Mouse (Mus musculus) hindbrain, postnatal 0 days (tissue): Measurements from ENCODE around the gene Syna. TPM values are rescaled to one million over a fixed set of nuclear protein-coding genes. Genes with fewer than 3 reads are reported as not detected.
A peak's percentile ranks its signal among the peaks of the same experiment; 100 is the strongest.

ENCODE experiments used
- ATAC-seq: fragments of 200-750 bp; cut with Nextera tagmentation; 2 replicates; pipeline ENCODE4 v1.8.0; 2017; ENCODE audit warnings: mild to moderate bottlenecking, moderate TSS enrichment, moderate library complexity
- DNase-seq: peaks from one replicate; pipeline ENCODE4 v3.0.0-alpha.2; 2015; ENCODE audit warnings: low spot score
- H3K27ac ChIP-seq: fragments of 300-500 bp; sonication (generic); 2 replicates; pipeline ENCODE4 v1.5.1; 2014; ENCODE audit warnings: mild to moderate bottlenecking
- H3K27me3 ChIP-seq: fragments of 300-500 bp; sonication (generic); 2 replicates; pipeline ENCODE4 v1.6.1; 2014; ENCODE audit warnings: low read length, mixed read lengths; ENCODE audit not compliant: insufficient read depth
- H3K36me3 ChIP-seq: fragments of 300-500 bp; sonication (generic); 2 replicates; pipeline ENCODE4 v1.6.1; 2014; ENCODE audit warnings: low read length, mixed read lengths; ENCODE audit not compliant: insufficient read depth
- H3K4me1 ChIP-seq: fragments of 300-500 bp; sonication (generic); 2 replicates; pipeline ENCODE4 v1.6.1; 2014; ENCODE audit warnings: antibody characterized with exemption, low read length, mixed read lengths; ENCODE audit not compliant: insufficient read depth
- H3K4me2 ChIP-seq: fragments of 300-500 bp; sonication (generic); 2 replicates; pipeline ENCODE4 v1.6.1; 2014; ENCODE audit warnings: low read depth, mild to moderate bottlenecking, low read length, moderate library complexity, mixed read lengths
- H3K4me3 ChIP-seq: fragments of 300-500 bp; sonication (generic); 2 replicates; pipeline ENCODE4 v1.5.1; 2014; ENCODE audit warnings: low read length
- H3K9ac ChIP-seq: fragments of 300-500 bp; sonication (generic); replicated peaks from 2 replicates; pipeline ENCODE4 v1.6.1; 2014; ENCODE audit warnings: mild to moderate bottlenecking, low read length, moderate library complexity, mixed read lengths
- H3K9me3 ChIP-seq: fragments of 300-500 bp; sonication (generic); 2 replicates; pipeline ENCODE4 v1.6.1; 2016; ENCODE audit warnings: low read length, mixed read lengths
- CTCF ChIP-seq: IDR thresholded peaks from 2 replicates; pipeline ENCODE4 v1.5.1; 2016; ENCODE audit warnings: antibody characterized with exemption, control low read depth, low read depth
- WGBS: fragments of 180-500 bp; shearing (Covaris S2); extraction: QIAGEN DNeasy Blood & Tissue Kit; methylation state at CpG from one replicate; pipeline ENCODE4 v1.1.7; 2014; 5-methylcytosine and 5-hydroxymethylcytosine counted together
- polyA plus RNA-seq: library from polyadenylated mRNA; unstranded; fragments of >200 nt; fragmentation: Nextera tagmentation; extraction: Ambion mirVana; gene quantifications from 2 replicates; pipeline ENCODE4 v1.2.1, GENCODE M21; 2015
- total RNA-seq: library from RNA; depleted of rRNA; stranded (reverse); fragments of >200 nt; gene quantifications from 2 replicates; pipeline ENCODE4 v1.2.3, GENCODE M21; 2014

The Syna gene
- total and polyA plus RNA-seq, 2 experiments from 2014 or later, result 0.81 TPM; not detected in 1

DNA sequence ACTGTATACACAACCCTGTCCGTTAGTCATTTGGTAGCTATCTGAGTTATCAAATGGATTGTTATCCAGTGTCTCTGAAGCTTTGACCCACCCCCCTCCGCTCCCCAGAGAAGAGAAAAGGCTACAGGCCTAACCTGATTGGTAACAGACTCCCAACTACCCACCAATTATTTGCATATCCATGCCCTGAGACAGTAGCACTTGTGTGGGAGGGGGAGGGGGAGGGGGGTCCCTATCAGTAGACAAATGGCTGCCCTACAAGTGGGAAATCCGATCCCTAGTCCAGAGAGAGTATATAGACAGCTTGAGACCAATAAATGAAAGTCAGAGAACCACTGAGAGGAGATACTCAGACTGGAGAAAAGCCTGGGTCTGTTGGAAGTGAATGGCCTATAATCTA, 8.1 kb upstream of the Syna start:
- H3K4me3 ChIP-seq, result no peak overlapping the region
- H3K27ac ChIP-seq, result no peak overlapping the region
- no peak for TF ChIP-seq CTCF
- H3K36me3 ChIP-seq, result no peaks in the 10 kb centered on the region
- H3K9ac ChIP-seq, result no peak overlapping the region
- H3K9me3 ChIP-seq, result no peaks in the 10 kb centered on the region
- DNase-seq (no peak), ATAC-seq (no peak)
- H3K4me2 ChIP-seq, result no peak overlapping the region
- 0 out of 2 replicates have a peak, but pooled peaks cover 7% of the 10 kb centered on the region for H3K4me1 ChIP-seq
- WGBS, result 74% methylated on average over 3 of the region's 3 CpGs
- no peaks in the 10 kb centered on the region for H3K27me3 ChIP-seq

DNA sequence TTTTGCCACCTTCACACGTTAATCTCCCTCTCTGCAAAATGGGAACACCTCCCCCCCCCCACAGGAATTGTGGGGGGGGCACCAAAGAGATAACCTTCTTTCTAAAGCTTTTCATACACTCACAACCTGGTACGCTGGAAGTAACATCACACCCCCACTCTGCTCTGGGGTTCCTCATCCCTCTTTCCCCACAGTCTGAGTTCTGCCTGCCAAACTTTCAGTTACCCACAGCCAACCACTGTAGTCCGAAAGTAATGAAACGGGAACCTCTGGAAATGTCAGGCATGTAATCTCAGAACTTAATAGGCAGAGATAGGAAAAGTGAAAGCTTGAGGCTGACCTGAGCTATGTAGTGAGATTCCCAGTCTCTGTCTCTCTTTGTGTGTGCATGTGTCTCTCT, 7.5 kb upstream of the Syna start:
- H3K36me3 ChIP-seq, result no peaks in the 10 kb centered on the region
- ATAC-seq (no peak), DNase-seq (no peak)
- no peaks in the 10 kb centered on the region for H3K27me3 ChIP-seq
- H3K4me3 ChIP-seq, result no peak overlapping the region
- WGBS, result 89% methylated on average over 4 of the region's 4 CpGs
- H3K4me1 ChIP-seq, result 0 out of 2 replicates have a peak, but pooled peaks cover 4% of the 10 kb centered on the region
- H3K9me3 ChIP-seq, result no peaks in the 10 kb centered on the region
- no peak overlapping the region for H3K4me2 ChIP-seq
- H3K9ac ChIP-seq, result no peak overlapping the region
- H3K27ac ChIP-seq, result no peak overlapping the region
- TF ChIP-seq CTCF, result no peak

DNA sequence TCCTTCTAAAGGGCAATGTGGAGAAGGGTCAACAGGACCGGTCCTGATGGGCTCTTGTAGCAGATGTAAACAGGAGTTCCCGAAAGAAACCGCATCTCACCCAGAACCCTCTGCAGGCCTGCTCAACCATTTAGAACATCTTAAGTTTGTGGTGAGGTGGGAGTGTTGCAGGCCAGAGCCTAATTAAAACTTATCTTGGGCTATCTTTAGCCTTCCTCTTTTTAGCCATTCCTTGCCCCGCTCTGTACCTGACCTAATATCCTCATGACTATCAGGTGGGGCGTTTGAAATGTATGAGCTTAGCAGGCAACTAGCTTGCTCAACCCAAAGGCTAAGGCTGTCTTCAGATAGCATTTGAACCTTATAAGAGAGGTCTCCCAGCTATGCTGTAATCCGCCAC, 5.7 kb upstream of the Syna start:
- H3K4me1 ChIP-seq, result no peaks in the 10 kb centered on the region
- no peak for TF ChIP-seq CTCF
- H3K27me3 ChIP-seq, result no peaks in the 10 kb centered on the region
- 96% methylated on average over 6 of the region's 6 CpGs for WGBS
- no peaks in the 10 kb centered on the region for H3K36me3 ChIP-seq
- DNase-seq (no peak), ATAC-seq (no peak)
- H3K9me3 ChIP-seq, result no peaks in the 10 kb centered on the region
- no peak overlapping the region for H3K4me3 ChIP-seq
- no peak overlapping the region for H3K4me2 ChIP-seq
- no peak overlapping the region for H3K27ac ChIP-seq
- H3K9ac ChIP-seq, result no peak overlapping the region

DNA sequence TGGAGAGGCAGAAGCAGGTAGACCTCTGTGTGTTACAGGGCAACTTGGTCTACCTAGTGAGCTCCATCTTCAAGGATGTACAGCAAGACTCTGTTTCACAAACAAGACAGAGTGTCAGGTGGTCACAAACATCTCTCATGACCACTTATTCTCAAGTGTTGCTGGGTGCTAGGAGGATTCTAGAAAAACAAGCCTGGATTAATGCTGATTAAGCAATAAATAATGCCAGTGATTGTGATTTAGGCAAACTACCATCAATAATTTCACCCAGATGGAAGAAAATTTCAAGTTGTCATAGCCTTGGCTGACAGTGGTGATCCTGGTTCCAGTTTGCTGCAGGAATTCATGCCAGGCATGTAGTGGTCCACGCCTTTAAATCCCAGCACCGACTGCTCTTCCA, 4.3 kb upstream of the Syna start:
- Histone ChIP-seq H3K4me3 (no peak overlapping the region), H3K4me1 (no peaks in the 10 kb centered on the region), H3K27ac (no peak overlapping the region), H3K9ac (no peak overlapping the region), H3K9me3 (no peaks in the 10 kb centered on the region), H3K36me3 (no peaks in the 10 kb centered on the region), H3K27me3 (no peaks in the 10 kb centered on the region), H3K4me2 (no peak overlapping the region)
- no peak for TF ChIP-seq CTCF
- 89% methylated on average over 2 of the region's 2 CpGs for WGBS
- DNase-seq (no peak), ATAC-seq (no peak)

DNA sequence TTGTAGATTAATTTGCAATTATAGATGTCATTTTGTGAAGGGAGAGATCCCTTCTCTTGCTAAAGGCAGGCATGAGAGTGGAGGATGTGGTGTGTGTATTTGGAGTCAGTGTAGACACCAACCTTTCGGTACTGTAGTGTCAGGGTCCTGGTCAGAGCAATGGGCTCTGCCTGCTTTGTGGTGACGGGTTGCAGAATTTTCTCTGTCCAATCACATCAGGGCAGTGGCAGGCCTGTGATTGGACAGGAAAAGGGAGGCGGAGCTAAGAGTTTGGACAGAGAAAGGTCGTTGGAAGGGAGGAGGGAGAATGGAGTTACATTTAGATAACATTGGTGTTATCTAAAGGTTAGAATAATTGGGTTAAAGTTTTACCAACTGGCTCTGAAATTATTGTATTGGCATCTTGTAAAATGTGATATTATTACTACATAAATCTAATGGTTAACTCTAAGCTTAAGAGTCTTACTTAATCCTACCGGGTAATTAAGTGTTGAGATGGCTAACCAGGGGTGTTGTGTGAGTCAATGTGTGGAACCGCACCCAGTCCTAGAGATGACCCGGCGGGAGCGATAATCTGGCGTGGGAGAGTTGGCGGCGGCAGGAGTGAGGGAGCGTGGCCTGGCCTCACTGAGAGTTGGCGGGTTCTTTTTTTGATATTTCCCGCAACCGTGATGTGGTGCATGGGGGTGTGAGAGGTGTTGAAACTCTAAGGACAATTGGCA, 640 bp upstream of the Syna start:
- H3K27ac ChIP-seq, result no peak overlapping the region
- H3K4me2 ChIP-seq, result no peak overlapping the region
- no peak overlapping the region for H3K9ac ChIP-seq
- WGBS, result 84% methylated on average over 16 of the region's 16 CpGs
- H3K9me3 ChIP-seq, result no peaks in the 10 kb centered on the region
- DNase-seq (no peak), ATAC-seq (no peak)
- no peaks in the 10 kb centered on the region for H3K36me3 ChIP-seq
- no peaks in the 10 kb centered on the region for H3K27me3 ChIP-seq
- no peak for TF ChIP-seq CTCF
- no peak overlapping the region for H3K4me3 ChIP-seq
- 0 out of 2 replicates have a peak, but pooled peaks cover 1% of the 10 kb centered on the region for H3K4me1 ChIP-seq

DNA sequence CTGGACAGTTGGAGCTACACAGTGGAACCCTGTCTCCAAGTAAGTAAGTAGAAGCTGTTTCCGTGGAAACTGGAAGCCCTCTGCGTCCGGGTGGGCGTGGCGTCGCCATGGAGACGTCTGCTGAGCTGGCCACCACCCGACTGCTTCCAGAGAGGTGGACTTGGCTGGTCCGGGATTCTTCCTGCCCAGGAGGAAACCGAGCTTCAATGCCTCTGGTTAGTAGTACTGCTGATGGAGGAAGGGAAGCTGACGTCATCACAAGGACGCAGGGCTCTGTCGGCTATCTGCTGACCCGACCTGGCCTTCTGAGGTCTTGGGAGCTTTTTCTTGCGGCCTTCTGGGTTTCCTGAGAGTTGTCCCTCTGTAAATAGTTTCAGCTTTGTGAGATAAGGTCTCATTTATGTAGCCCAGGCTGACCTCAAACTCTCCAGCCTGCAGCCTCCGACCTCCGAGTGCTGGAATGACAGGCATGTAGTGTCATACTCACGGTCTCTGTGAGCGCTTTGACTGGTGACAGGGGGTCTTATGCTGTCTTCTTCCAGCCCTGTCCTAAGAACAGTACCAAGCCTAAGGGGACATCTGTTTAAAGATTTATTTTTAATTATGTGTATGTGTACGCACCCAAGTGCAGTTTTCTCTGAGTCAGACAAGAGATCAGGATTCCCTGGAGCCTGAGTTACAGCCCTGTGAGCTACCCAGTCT, 4.4 kb downstream of the Syna start:
- Histone ChIP-seq H3K27ac (peak overlapping the region; percentile 15; the same call in 1 of the 2 replicates), H3K9ac (0 out of 2 replicates have a peak overlapping the region, but pooled peaks have one; percentile 18), H3K9me3 (no peaks in the 10 kb centered on the region), H3K4me3 (no peak overlapping the region), H3K4me2 (peak overlapping the region; percentile 44), H3K4me1 (peaks cover 11% of the 10 kb centered on the region; the same call in 1 of the 2 replicates), H3K36me3 (no peaks in the 10 kb centered on the region), H3K27me3 (no peaks in the 10 kb centered on the region)
- no peak for TF ChIP-seq CTCF
- WGBS, result 12% methylated on average over 20 of the region's 20 CpGs
- DNase-seq (peak; percentile 78), ATAC-seq (0 out of 2 replicates have a peak, but pooled peaks have one; percentile 0)
